Mouse (Mus musculus) heart, embryonic 14.5 days (tissue): Measurements from ENCODE around the gene Nxph3. TPM values are rescaled to one million over a fixed set of nuclear protein-coding genes. Genes with fewer than 3 reads are reported as not detected.

ENCODE experiments used
- ATAC-seq: fragments of 200-750 bp; cut with Nextera tagmentation; 2 replicates; pipeline ENCODE4 v1.8.0; 2017; ENCODE audit warnings: low read depth, moderate TSS enrichment; ENCODE audit not compliant: insufficient number of reproducible peaks, insufficient read depth, low FRiP score
- H3K27ac ChIP-seq, 2 experiments: fragments of 200-500 bp in 1 of 2; fragments of 300-500 bp in 1 of 2; sonication (generic) in 1 of 2; replicated peaks in 1 of 2; 2 replicates each; pipeline ENCODE4 v1.5.1; 2012 to 2014; ENCODE audit warnings: low read depth in 2 of 2, low read length in 2 of 2, control low read depth in 1 of 2, mild to moderate bottlenecking in 1 of 2, mixed read lengths in 1 of 2; ENCODE audit not compliant: control insufficient read depth in 1 of 2, insufficient read depth in 1 of 2
- H3K27me3 ChIP-seq: fragments of 300-500 bp; sonication (generic); 2 replicates; pipeline ENCODE4 v1.6.1; 2014; ENCODE audit warnings: mild to moderate bottlenecking, low read length, control low read depth; ENCODE audit not compliant: control insufficient read depth, insufficient read depth
- H3K36me3 ChIP-seq: fragments of 300-500 bp; sonication (generic); 2 replicates; pipeline ENCODE4 v1.6.1; 2014; ENCODE audit warnings: mild to moderate bottlenecking, control low read depth, low read length, mixed read lengths; ENCODE audit not compliant: control insufficient read depth, insufficient read depth
- H3K4me1 ChIP-seq, 2 experiments: fragments of 200-500 bp in 1 of 2; fragments of 300-500 bp in 1 of 2; sonication (generic) in 1 of 2; 2 replicates each; pipeline ENCODE4 v1.6.1; 2012 to 2014; ENCODE audit warnings: low read length in 2 of 2, control low read depth in 1 of 2, mixed read lengths in 1 of 2; ENCODE audit not compliant: control insufficient read depth in 2 of 2, insufficient read depth in 2 of 2
- H3K4me2 ChIP-seq: fragments of 300-500 bp; sonication (generic); 2 replicates; pipeline ENCODE4 v1.6.1; 2014; ENCODE audit warnings: mild to moderate bottlenecking, low read length
- H3K4me3 ChIP-seq, 2 experiments: fragments of 200-500 bp in 1 of 2; fragments of 300-500 bp in 1 of 2; sonication (generic) in 1 of 2; 2 replicates each; pipeline ENCODE4 v1.5.1; 2012 to 2014; ENCODE audit warnings: low read length in 2 of 2, mild to moderate bottlenecking in 2 of 2, control low read depth in 1 of 2, low read depth in 1 of 2, moderate library complexity in 1 of 2; ENCODE audit not compliant: control insufficient read depth in 1 of 2, insufficient read depth in 1 of 2
- H3K9ac ChIP-seq: fragments of 300-500 bp; sonication (generic); 2 replicates; pipeline ENCODE4 v1.6.1; 2014; ENCODE audit warnings: mild to moderate bottlenecking, low read length
- H3K9me3 ChIP-seq: fragments of 300-500 bp; sonication (generic); 2 replicates; pipeline ENCODE4 v1.6.1; 2016; ENCODE audit warnings: low read length, control low read depth; ENCODE audit not compliant: control insufficient read depth
- WGBS: fragments of 180-500 bp; shearing (Covaris S2); extraction: QIAGEN DNeasy Blood & Tissue Kit; methylation state at CpG from one replicate; pipeline ENCODE4 v1.1.7; 2014; 5-methylcytosine and 5-hydroxymethylcytosine counted together
- polyA plus RNA-seq: library from polyadenylated mRNA; unstranded; fragments of >200 nt; fragmentation: Nextera tagmentation; extraction: Ambion mirVana; gene quantifications from 2 replicates; pipeline ENCODE4 v1.2.1, GENCODE M21; 2014

Gene Nxph3
- polyA plus RNA-seq, 1 experiment from 2014 or later, result 0.36 TPM

- Histone ChIP-seq H3K9ac (peak overlapping the region; percentile 12; the same call in 1 of the 2 replicates), H3K27me3 (no peaks in the 10 kb centered on the region), H3K4me3 (no peak overlapping the region), H3K4me1 (peaks cover 5 to 8% of the 10 kb centered on the region in 2 experiments; a peak in 2 of 4 replicates), H3K27ac (peak overlapping the region; percentile 57 to 60), H3K4me2 (no peak overlapping the region), H3K9me3 (no peaks in the 10 kb centered on the region), H3K36me3 (peaks cover 72% of the 10 kb centered on the region)
- ATAC-seq, result no peak
- 55% methylated on average over 14 of the region's 14 CpGs for WGBS
These were observed 24.3 kb downstream of the Nxph3 start for GRCm38 (mm10) chr11:95490104-95490503.

- H3K4me3 ChIP-seq, result no peak overlapping the region
- no peak overlapping the region for H3K27ac ChIP-seq
- ATAC-seq, result no peak
- WGBS, result 98% methylated on average over 2 of the region's 2 CpGs
- peaks cover 76% of the 10 kb centered on the region for H3K36me3 ChIP-seq
- H3K9me3 ChIP-seq, result no peaks in the 10 kb centered on the region
- no peaks in the 10 kb centered on the region for H3K27me3 ChIP-seq
- no peak overlapping the region for H3K9ac ChIP-seq
- H3K4me1 ChIP-seq, result peaks cover 5 to 8% of the 10 kb centered on the region in 2 experiments; a peak in 2 of 4 replicates
- no peak overlapping the region for H3K4me2 ChIP-seq
These were observed 27.1 kb downstream of the Nxph3 start for GRCm38 (mm10) chr11:95487237-95487636.

GRCm38 (mm10) chr11:95485634-95486033 lies 28.7 kb downstream of the Nxph3 start:
- Histone ChIP-seq H3K9me3 (no peaks in the 10 kb centered on the region), H3K27me3 (no peaks in the 10 kb centered on the region), H3K27ac (no peak overlapping the region), H3K4me1 (peaks cover 5 to 8% of the 10 kb centered on the region in 2 experiments; a peak in 2 of 4 replicates), H3K4me3 (no peak overlapping the region), H3K9ac (no peak overlapping the region), H3K4me2 (no peak overlapping the region), H3K36me3 (peaks cover 64% of the 10 kb centered on the region)
- ATAC-seq, result no peak
- WGBS, result 93% methylated on average over 18 of the region's 18 CpGs

- Histone ChIP-seq H3K9me3 (no peaks in the 10 kb centered on the region), H3K9ac (no peak overlapping the region), H3K27ac (no peak overlapping the region), H3K27me3 (no peaks in the 10 kb centered on the region), H3K4me2 (no peak overlapping the region), H3K4me3 (no peak overlapping the region), H3K36me3 (peaks cover 53% of the 10 kb centered on the region), H3K4me1 (no peaks in the 10 kb centered on the region)
- ATAC-seq, result no peak
- WGBS, result 88% methylated on average over 4 of the region's 4 CpGs
These were observed 33.7 kb downstream of the Nxph3 start for GRCm38 (mm10) chr11:95480662-95481061.

GRCm38 (mm10) chr11:95479458-95479857 lies 34.9 kb downstream of the Nxph3 start:
- Histone ChIP-seq H3K9ac (no peak overlapping the region), H3K4me1 (no peaks in the 10 kb centered on the region), H3K27me3 (no peaks in the 10 kb centered on the region), H3K36me3 (peaks cover 54% of the 10 kb centered on the region), H3K27ac (no peak overlapping the region), H3K4me2 (no peak overlapping the region), H3K4me3 (no peak overlapping the region), H3K9me3 (no peaks in the 10 kb centered on the region)
- 89% methylated on average over 4 of the region's 4 CpGs for WGBS
- no peak for ATAC-seq

GRCm38 (mm10) chr11:95476323-95476722 lies 38.0 kb downstream of the Nxph3 start:
- ATAC-seq, result no peak
- Histone ChIP-seq H3K27me3 (no peaks in the 10 kb centered on the region), H3K36me3 (peaks cover 58% of the 10 kb centered on the region), H3K4me3 (no peak overlapping the region), H3K9me3 (no peaks in the 10 kb centered on the region), H3K4me1 (peaks cover 0 to 9% of the 10 kb centered on the region in 2 experiments; a peak in 1 of 4 replicates), H3K27ac (no peak overlapping the region), H3K4me2 (no peak overlapping the region), H3K9ac (no peak overlapping the region)
- WGBS, result 87% methylated on average over 7 of the region's 7 CpGs

GRCm38 (mm10) chr11:95473456-95473855 lies 40.9 kb downstream of the Nxph3 start:
- peaks cover 57% of the 10 kb centered on the region for H3K36me3 ChIP-seq

GRCm38 (mm10) chr11:95472942-95473341 lies 41.4 kb downstream of the Nxph3 start:
- no peak overlapping the region for H3K4me3 ChIP-seq
- peaks cover 0 to 9% of the 10 kb centered on the region in 2 experiments; a peak in 1 of 4 replicates for H3K4me1 ChIP-seq
- no peak overlapping the region for H3K9ac ChIP-seq
- no peaks in the 10 kb centered on the region for H3K27me3 ChIP-seq
- 65% methylated on average over 2 of the region's 2 CpGs for WGBS
- ATAC-seq, result no peak
- H3K27ac ChIP-seq, result no peak overlapping the region
- no peak overlapping the region for H3K4me2 ChIP-seq
- peaks cover 57% of the 10 kb centered on the region for H3K36me3 ChIP-seq
- H3K9me3 ChIP-seq, result no peaks in the 10 kb centered on the region

More at GRCm38 (mm10) chr11:95473456-95473855, 40.9 kb downstream of the Nxph3 start:
- Histone ChIP-seq H3K4me1 (peaks cover 0 to 9% of the 10 kb centered on the region in 2 experiments; a peak in 1 of 4 replicates), H3K27me3 (no peaks in the 10 kb centered on the region), H3K4me3 (no peak overlapping the region), H3K4me2 (no peak overlapping the region), H3K27ac (no peak overlapping the region), H3K9me3 (no peaks in the 10 kb centered on the region), H3K9ac (no peak overlapping the region)
- WGBS, result 89% methylated on average over 1 of the region's 1 CpGs
- no peak for ATAC-seq
